Mouse (Mus musculus): ENCODE results near the gene Zfp507. TPM values are rescaled to one million over a fixed set of nuclear protein-coding genes. Genes with fewer than 3 reads are reported as not detected.

The Zfp507 gene
- polyA plus RNA-seq, 2 experiments = 2.0 to 3.9 TPM

DNA sequence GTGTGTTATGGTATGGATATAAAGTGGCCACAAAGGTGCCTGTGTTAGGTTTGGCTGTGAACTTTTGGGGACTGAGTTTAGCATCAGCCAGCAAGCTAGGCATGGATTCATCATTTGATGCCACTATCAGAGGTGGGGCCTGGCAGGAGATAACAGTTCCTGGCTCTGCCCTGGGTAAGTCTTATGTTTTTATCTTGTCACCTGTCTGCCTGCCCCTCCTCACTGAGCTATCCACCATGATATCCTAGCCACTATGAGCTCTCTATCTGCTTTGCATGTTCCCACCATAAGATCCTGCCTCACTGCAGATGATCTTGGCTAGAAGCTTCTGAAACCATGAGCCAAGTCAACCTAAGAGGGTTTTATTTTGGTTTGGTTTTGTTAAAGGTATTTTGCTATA is 31.7 kb downstream of the Zfp507 start:
- Histone ChIP-seq H3K9ac (replicated peaks) (no peak overlapping the region), H3K27me3 (ENCODE audit: control insufficient read depth, insufficient read depth, low read length) (no peaks in the 10 kb centered on the region), H3K4me3 (ENCODE audit: insufficient read depth in 1 of 2, low read depth in 2 of 2, low read length in 2 of 2) (no peak overlapping the region), H3K4me1 (replicated peaks; ENCODE audit: control insufficient read depth in 2 of 2, insufficient read depth in 2 of 2, low read length in 1 of 2) (0 out of 4 replicates have a peak, but pooled peaks cover 0 to 6% of the 10 kb centered on the region in 2 experiments), H3K36me3 (replicated peaks; ENCODE audit: control insufficient read depth, insufficient read depth, low read depth) (peaks cover 23% of the 10 kb centered on the region), H3K9me3 (ENCODE audit: control insufficient read depth, low read length) (no peaks in the 10 kb centered on the region), H3K4me2 (ENCODE audit: low read depth) (no peak overlapping the region), H3K27ac (no peak overlapping the region)
- ATAC-seq (ENCODE audit: insufficient read depth) (no peak; the same call in 1 of the 2 replicates), DNase-seq (ENCODE audit: low read depth in 3 of 3, low spot score in 3 of 3) (no peak)
- no peak for TF ChIP-seq CTCF (IDR thresholded peaks at IDR 0.05; ENCODE audit: low read depth)
- no peak for TF ChIP-seq EP300 (IDR thresholded peaks at IDR 0.05; ENCODE audit: low read depth)

DNA sequence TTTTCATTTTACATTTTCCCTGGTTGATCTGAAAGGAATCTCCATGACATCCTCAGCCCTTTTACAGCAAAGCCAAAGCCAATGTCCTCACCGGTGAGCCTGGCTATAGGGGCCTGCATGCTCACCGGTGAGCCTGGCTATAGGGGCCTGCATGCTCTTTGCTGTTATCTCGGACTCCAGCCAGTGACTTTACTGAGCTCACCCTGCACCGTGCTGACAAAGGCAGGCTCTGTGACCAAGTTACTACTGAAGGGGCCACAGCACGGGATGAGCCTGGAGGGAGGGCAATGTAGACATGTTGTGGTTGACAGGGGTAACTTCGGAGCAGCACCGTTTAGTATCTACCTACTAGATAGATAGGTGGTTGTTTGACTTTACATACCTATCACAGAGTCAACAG is 32.7 kb downstream of the Zfp507 start:
- H3K9ac ChIP-seq (replicated peaks) = no peak overlapping the region
- no peaks in the 10 kb centered on the region for H3K9me3 ChIP-seq (ENCODE audit: control insufficient read depth, low read length)
- WGBS (ENCODE audit: insufficient replicate concordance) = 41% methylated on average over 7 of the region's 7 CpGs
- DNase-seq (ENCODE audit: low read depth in 3 of 3, low spot score in 3 of 3) (no peak), ATAC-seq (ENCODE audit: insufficient read depth) (peak; percentile 74)
- no peaks in the 10 kb centered on the region for H3K27me3 ChIP-seq (ENCODE audit: control insufficient read depth, insufficient read depth, low read length)
- TF ChIP-seq EP300 (IDR thresholded peaks at IDR 0.05; ENCODE audit: low read depth) = no peak
- no peak for TF ChIP-seq CTCF (IDR thresholded peaks at IDR 0.05; ENCODE audit: low read depth)
- no peak overlapping the region for H3K27ac ChIP-seq
- H3K4me3 ChIP-seq (ENCODE audit: insufficient read depth in 1 of 2, low read depth in 2 of 2, low read length in 2 of 2) = no peak overlapping the region
- H3K36me3 ChIP-seq (replicated peaks; ENCODE audit: control insufficient read depth, insufficient read depth, low read depth) = peaks cover 14% of the 10 kb centered on the region
- 0 out of 4 replicates have a peak, but pooled peaks cover 0 to 6% of the 10 kb centered on the region in 2 experiments for H3K4me1 ChIP-seq (replicated peaks; ENCODE audit: control insufficient read depth in 2 of 2, insufficient read depth in 2 of 2, low read length in 1 of 2)
- no peak overlapping the region for H3K4me2 ChIP-seq (ENCODE audit: low read depth)

DNA sequence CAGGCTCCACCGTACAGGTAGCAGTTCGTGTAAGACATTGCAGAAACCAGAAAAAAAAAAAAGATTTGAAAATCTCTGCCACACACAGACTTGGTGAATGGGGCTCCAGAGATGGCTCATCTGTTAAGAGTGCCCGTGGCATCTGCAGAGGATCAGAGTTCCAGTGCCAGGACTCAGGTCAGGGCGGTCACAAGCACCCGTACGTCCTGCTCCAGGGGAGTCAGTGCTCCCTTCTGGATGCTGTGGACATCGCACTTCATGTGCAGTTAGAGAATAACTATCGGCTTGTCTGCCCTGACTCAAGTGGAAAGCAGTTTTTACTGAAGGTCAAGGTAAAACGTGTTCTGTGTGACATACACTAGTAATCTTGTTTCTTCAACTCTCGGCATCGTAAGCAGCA is 38.3 kb downstream of the Zfp507 start:
- Histone ChIP-seq H3K4me3 (ENCODE audit: insufficient read depth in 1 of 2, low read depth in 2 of 2, low read length in 2 of 2) (no peak overlapping the region), H3K4me1 (replicated peaks; ENCODE audit: control insufficient read depth in 2 of 2, insufficient read depth in 2 of 2, low read length in 1 of 2) (no peaks in the 10 kb centered on the region), H3K27me3 (ENCODE audit: control insufficient read depth, insufficient read depth, low read length) (no peaks in the 10 kb centered on the region), H3K4me2 (ENCODE audit: low read depth) (no peak overlapping the region), H3K36me3 (replicated peaks; ENCODE audit: control insufficient read depth, insufficient read depth, low read depth) (no peaks in the 10 kb centered on the region), H3K9me3 (ENCODE audit: control insufficient read depth, low read length) (no peaks in the 10 kb centered on the region), H3K27ac (no peak overlapping the region), H3K9ac (replicated peaks) (no peak overlapping the region)
- DNase-seq (ENCODE audit: low read depth in 3 of 3, low spot score in 3 of 3) (no peak), ATAC-seq (ENCODE audit: insufficient read depth) (no peak)
- WGBS (ENCODE audit: insufficient replicate concordance) = 75% methylated on average over 11 of the region's 11 CpGs
- TF ChIP-seq CTCF (IDR thresholded peaks at IDR 0.05; ENCODE audit: low read depth) (no peak), EP300 (IDR thresholded peaks at IDR 0.05; ENCODE audit: low read depth) (no peak)

DNA sequence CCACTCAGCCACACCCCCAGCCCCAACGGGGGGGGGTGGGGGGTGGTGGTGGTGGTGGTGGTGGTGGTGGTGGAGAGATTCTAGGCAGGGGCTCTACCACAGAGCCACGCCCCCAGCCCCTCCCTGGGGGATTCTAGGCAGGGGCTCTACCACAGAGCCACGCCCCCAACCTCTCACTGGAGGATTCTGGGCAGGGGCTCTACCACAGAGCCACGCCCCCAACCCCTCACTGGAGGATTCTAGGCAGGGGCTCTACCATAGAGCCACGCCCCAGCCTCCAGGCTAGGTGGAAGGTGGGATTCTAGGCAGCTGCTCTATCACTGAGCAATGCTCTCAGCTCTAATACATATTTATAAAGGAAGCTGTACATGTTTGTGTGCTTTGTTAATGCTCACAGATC is 41.0 kb downstream of the Zfp507 start:
- no peak overlapping the region for H3K4me2 ChIP-seq (ENCODE audit: low read depth)
- H3K9me3 ChIP-seq (ENCODE audit: control insufficient read depth, low read length) = no peaks in the 10 kb centered on the region
- H3K4me3 ChIP-seq (ENCODE audit: insufficient read depth in 1 of 2, low read depth in 2 of 2, low read length in 2 of 2) = no peak overlapping the region
- TF ChIP-seq CTCF (IDR thresholded peaks at IDR 0.05; ENCODE audit: low read depth) (no peak), EP300 (IDR thresholded peaks at IDR 0.05; ENCODE audit: low read depth) (no peak)
- no peaks in the 10 kb centered on the region for H3K4me1 ChIP-seq (replicated peaks; ENCODE audit: control insufficient read depth in 2 of 2, insufficient read depth in 2 of 2, low read length in 1 of 2)
- no peak for ATAC-seq (ENCODE audit: insufficient read depth)
- H3K36me3 ChIP-seq (replicated peaks; ENCODE audit: control insufficient read depth, insufficient read depth, low read depth) = no peaks in the 10 kb centered on the region
- no peak overlapping the region for H3K9ac ChIP-seq (replicated peaks)
- no peak overlapping the region for H3K27ac ChIP-seq
- 29% methylated on average over 5 of the region's 5 CpGs for WGBS (ENCODE audit: insufficient replicate concordance)
- no peak for DNase-seq (ENCODE audit: low read depth in 3 of 3, low spot score in 3 of 3)
- H3K27me3 ChIP-seq (ENCODE audit: control insufficient read depth, insufficient read depth, low read length) = no peaks in the 10 kb centered on the region

DNA sequence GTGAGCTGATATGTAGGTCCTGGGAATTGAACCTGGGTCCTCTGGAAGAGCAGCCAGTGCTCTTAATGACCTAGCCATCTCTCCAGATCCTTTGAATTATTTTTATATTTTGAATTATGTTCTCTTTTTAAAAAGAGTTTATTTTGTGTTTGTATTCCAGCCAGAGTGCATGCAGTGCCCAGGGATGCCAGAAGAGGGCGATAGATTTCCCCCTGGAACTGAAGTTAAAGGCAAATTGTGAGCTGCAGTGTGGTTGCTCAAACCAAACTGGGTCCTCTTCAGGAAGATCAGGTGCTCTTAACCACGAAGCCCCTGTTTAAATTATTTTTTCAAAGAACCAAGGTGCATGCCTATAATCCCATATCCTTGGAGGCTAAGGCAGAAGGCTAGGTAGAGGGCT is 43.2 kb downstream of the Zfp507 start:
- 9% methylated on average over 2 of the region's 2 CpGs for WGBS (ENCODE audit: insufficient replicate concordance)
- H3K9me3 ChIP-seq (ENCODE audit: control insufficient read depth, low read length) = no peaks in the 10 kb centered on the region
- DNase-seq (ENCODE audit: low read depth in 3 of 3, low spot score in 3 of 3) = no peak
- no peaks in the 10 kb centered on the region for H3K27me3 ChIP-seq (ENCODE audit: control insufficient read depth, insufficient read depth, low read length)
- no peak overlapping the region for H3K9ac ChIP-seq (replicated peaks)
- no peak for ATAC-seq (ENCODE audit: insufficient read depth)
- peak; percentile 70 for TF ChIP-seq CTCF (IDR thresholded peaks at IDR 0.05; ENCODE audit: low read depth)
- no peak for TF ChIP-seq EP300 (IDR thresholded peaks at IDR 0.05; ENCODE audit: low read depth)
- no peak overlapping the region for H3K27ac ChIP-seq
- peaks cover 2 to 3% of the 10 kb centered on the region in 2 experiments; a peak in 3 of 4 replicates for H3K4me1 ChIP-seq (replicated peaks; ENCODE audit: control insufficient read depth in 2 of 2, insufficient read depth in 2 of 2, low read length in 1 of 2)
- no peak overlapping the region for H3K4me2 ChIP-seq (ENCODE audit: low read depth)
- H3K4me3 ChIP-seq (ENCODE audit: insufficient read depth in 1 of 2, low read depth in 2 of 2, low read length in 2 of 2) = no peak overlapping the region
- no peaks in the 10 kb centered on the region for H3K36me3 ChIP-seq (replicated peaks; ENCODE audit: control insufficient read depth, insufficient read depth, low read depth)

Data from liver, embryonic 14.5 days (tissue).